Mouse (Mus musculus) small intestine, adult 2 months (tissue): ENCODE data around the gene Afdn.

Experiments used
- CTCF ChIP-seq: fragments of 200-500 bp; IDR thresholded peaks from 2 replicates; pipeline ENCODE4 v1.5.1; 2012; ENCODE audit warnings: low read depth, mild to moderate bottlenecking, control low read depth, inconsistent platforms, low read length, moderate library complexity, mixed read lengths; ENCODE audit not compliant: insufficient replicate concordance, insufficient read length; ENCODE audit errors: extremely low read depth
- POLR2A ChIP-seq: fragments of 200-500 bp; IDR thresholded peaks from 2 replicates; pipeline ENCODE4 v1.6.1; 2012; ENCODE audit warnings: low read depth, mild to moderate bottlenecking, control low read depth, inconsistent platforms, low read length, moderate library complexity

DNA sequence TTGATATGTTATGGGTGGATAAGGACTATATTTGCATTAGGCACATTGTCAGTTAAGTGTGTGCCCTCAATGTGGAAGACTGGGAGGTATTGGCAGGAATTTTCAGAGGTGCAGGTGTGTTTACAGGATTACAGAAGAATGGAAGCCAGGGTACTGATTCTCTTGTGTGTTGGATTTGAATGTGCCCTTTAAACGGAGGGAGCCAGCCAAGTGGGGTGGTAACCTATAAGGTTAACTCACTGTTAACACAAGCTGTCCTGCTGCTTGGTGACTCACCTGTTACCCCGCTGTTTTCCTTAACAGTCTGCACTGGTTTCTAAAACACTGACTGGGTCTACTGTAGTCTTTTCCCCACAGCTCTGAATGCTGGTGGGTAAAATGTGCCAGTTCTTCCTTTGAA lies 65.1 kb downstream of the Afdn start:
- TF ChIP-seq CTCF (no peak), POLR2A (no peak)
